Mouse (Mus musculus): ENCODE data around the gene Il13ra2. TPM values are rescaled to one million over a fixed set of nuclear protein-coding genes. Genes with fewer than 3 reads are reported as not detected.
"Not testable (repeated sequence)": the region's sequence is repeated elsewhere in the genome, so short reads cannot be mapped to it uniquely, and the experiment has no call there.

Gene Il13ra2
- polyA plus RNA-seq (2014; fragmentation: Nextera tagmentation; extraction: Ambion mirVana), result 0.31 and 0.41 TPM in 2 replicates

GRCm38 (mm10) chrX:147429129-147429528, at the start of gene Il13ra2:
Il13ra2 (minus strand) TSS chrX:147429192.
- Histone ChIP-seq H3K27ac (ENCODE audit: low read depth, low read length) (no peak within 1 kb of the TSS), H3K36me3 (ENCODE audit: control insufficient read depth, insufficient read depth, low read length) (no peaks in the 10 kb centered on the region), H3K9me3 (ENCODE audit: control insufficient read depth, low read length) (no peaks in the 10 kb centered on the region), H3K4me2 (replicated peaks; ENCODE audit: low read depth, low read length) (no peak within 1 kb of the TSS), H3K27me3 (ENCODE audit: control insufficient read depth, insufficient read depth, low read length) (no peaks in the 10 kb centered on the region), H3K4me1 (ENCODE audit: control insufficient read depth, insufficient read depth, low read length) (no peaks in the 10 kb centered on the region), H3K4me3 (ENCODE audit: low read length) (no peak within 1 kb of the TSS), H3K9ac (ENCODE audit: low read depth, low read length) (no peak within 1 kb of the TSS)
- no peak for ATAC-seq (ENCODE audit: low FRiP score, low TSS enrichment)
- WGBS, result 54% methylated on average over 1 of the region's 1 CpGs

- not testable (repeated sequence) for H3K4me1 ChIP-seq (ENCODE audit: control insufficient read depth, insufficient read depth, low read length); H3K9ac ChIP-seq (ENCODE audit: low read depth, low read length); ATAC-seq (ENCODE audit: low FRiP score, low TSS enrichment); H3K4me2 ChIP-seq (replicated peaks; ENCODE audit: low read depth, low read length); H3K27me3 ChIP-seq (ENCODE audit: control insufficient read depth, insufficient read depth, low read length); H3K36me3 ChIP-seq (ENCODE audit: control insufficient read depth, insufficient read depth, low read length); H3K4me3 ChIP-seq (ENCODE audit: low read length); H3K9me3 ChIP-seq (ENCODE audit: control insufficient read depth, low read length); H3K27ac ChIP-seq (ENCODE audit: low read depth, low read length)
- 76% methylated on average over 1 of the region's 1 CpGs for WGBS
These were observed 24.6 kb upstream of the Il13ra2 start, which contains the start of gene Vmn1r239-ps for GRCm38 (mm10) chrX:147453610-147454009. Vmn1r239-ps (minus strand) TSS chrX:147453710.

- H3K4me3 ChIP-seq (ENCODE audit: low read length), result no peak overlapping the region
- WGBS, result 67% methylated on average over 4 of the region's 4 CpGs
- ATAC-seq (ENCODE audit: low FRiP score, low TSS enrichment), result peak; percentile 73
These were observed 14.4 kb upstream of the Il13ra2 start for GRCm38 (mm10) chrX:147443386-147443785.

GRCm38 (mm10) chrX:147435400-147435799, 6.4 kb upstream of the Il13ra2 start:
- Histone ChIP-seq H3K9me3 (ENCODE audit: control insufficient read depth, low read length) (no peaks in the 10 kb centered on the region), H3K27ac (ENCODE audit: low read depth, low read length) (no peak overlapping the region), H3K4me1 (ENCODE audit: control insufficient read depth, insufficient read depth, low read length) (no peaks in the 10 kb centered on the region), H3K9ac (ENCODE audit: low read depth, low read length) (no peak overlapping the region), H3K4me3 (ENCODE audit: low read length) (no peak overlapping the region), H3K36me3 (ENCODE audit: control insufficient read depth, insufficient read depth, low read length) (no peaks in the 10 kb centered on the region), H3K4me2 (replicated peaks; ENCODE audit: low read depth, low read length) (no peak overlapping the region), H3K27me3 (ENCODE audit: control insufficient read depth, insufficient read depth, low read length) (no peaks in the 10 kb centered on the region)
- no peak for ATAC-seq (ENCODE audit: low FRiP score, low TSS enrichment)
- 79% methylated on average over 2 of the region's 2 CpGs for WGBS

More at GRCm38 (mm10) chrX:147443386-147443785, 14.4 kb upstream of the Il13ra2 start:
- no peaks in the 10 kb centered on the region for H3K27me3 ChIP-seq (ENCODE audit: control insufficient read depth, insufficient read depth, low read length)
- no peaks in the 10 kb centered on the region for H3K36me3 ChIP-seq (ENCODE audit: control insufficient read depth, insufficient read depth, low read length)
- H3K4me1 ChIP-seq (ENCODE audit: control insufficient read depth, insufficient read depth, low read length), result no peaks in the 10 kb centered on the region
- H3K4me2 ChIP-seq (replicated peaks; ENCODE audit: low read depth, low read length), result no peak overlapping the region
- H3K9me3 ChIP-seq (ENCODE audit: control insufficient read depth, low read length), result no peaks in the 10 kb centered on the region
- H3K9ac ChIP-seq (ENCODE audit: low read depth, low read length), result no peak overlapping the region
- H3K27ac ChIP-seq (ENCODE audit: low read depth, low read length), result no peak overlapping the region

GRCm38 (mm10) chrX:147429753-147430152, 761 bp upstream of the Il13ra2 start:
- H3K36me3 ChIP-seq (ENCODE audit: control insufficient read depth, insufficient read depth, low read length), result no peaks in the 10 kb centered on the region
- no peak for ATAC-seq (ENCODE audit: low FRiP score, low TSS enrichment)
- no peak overlapping the region for H3K4me2 ChIP-seq (replicated peaks; ENCODE audit: low read depth, low read length)
- no peaks in the 10 kb centered on the region for H3K9me3 ChIP-seq (ENCODE audit: control insufficient read depth, low read length)
- no peaks in the 10 kb centered on the region for H3K27me3 ChIP-seq (ENCODE audit: control insufficient read depth, insufficient read depth, low read length)
- H3K9ac ChIP-seq (ENCODE audit: low read depth, low read length), result no peak overlapping the region
- H3K27ac ChIP-seq (ENCODE audit: low read depth, low read length), result no peak overlapping the region
- H3K4me3 ChIP-seq (ENCODE audit: low read length), result no peak overlapping the region
- WGBS, result 62% methylated on average over 1 of the region's 1 CpGs
- no peaks in the 10 kb centered on the region for H3K4me1 ChIP-seq (ENCODE audit: control insufficient read depth, insufficient read depth, low read length)

- Histone ChIP-seq H3K36me3 (ENCODE audit: control insufficient read depth, insufficient read depth, low read length) (no peaks in the 10 kb centered on the region), H3K9me3 (ENCODE audit: control insufficient read depth, low read length) (no peaks in the 10 kb centered on the region), H3K4me2 (replicated peaks; ENCODE audit: low read depth, low read length) (no peak overlapping the region), H3K9ac (ENCODE audit: low read depth, low read length) (no peak overlapping the region), H3K27ac (ENCODE audit: low read depth, low read length) (no peak overlapping the region), H3K4me3 (ENCODE audit: low read length) (no peak overlapping the region), H3K4me1 (ENCODE audit: control insufficient read depth, insufficient read depth, low read length) (no peaks in the 10 kb centered on the region), H3K27me3 (ENCODE audit: control insufficient read depth, insufficient read depth, low read length) (no peaks in the 10 kb centered on the region)
- WGBS, result 68% methylated on average over 1 of the region's 1 CpGs
- ATAC-seq (ENCODE audit: low FRiP score, low TSS enrichment), result no peak
These were observed 35.5 kb downstream of the Il13ra2 start for GRCm38 (mm10) chrX:147393446-147393845.

GRCm38 (mm10) chrX:147349167-147349566, 79.8 kb downstream of the Il13ra2 start:
- H3K4me1 ChIP-seq (ENCODE audit: control insufficient read depth, insufficient read depth, low read length), result no peaks in the 10 kb centered on the region
- H3K4me2 ChIP-seq (replicated peaks; ENCODE audit: low read depth, low read length), result no peak overlapping the region
- no peaks in the 10 kb centered on the region for H3K27me3 ChIP-seq (ENCODE audit: control insufficient read depth, insufficient read depth, low read length)
- no peaks in the 10 kb centered on the region for H3K36me3 ChIP-seq (ENCODE audit: control insufficient read depth, insufficient read depth, low read length)
- ATAC-seq (ENCODE audit: low FRiP score, low TSS enrichment), result no peak
- WGBS, result 92% methylated on average over 2 of the region's 2 CpGs
- no peak overlapping the region for H3K4me3 ChIP-seq (ENCODE audit: low read length)
- H3K9me3 ChIP-seq (ENCODE audit: control insufficient read depth, low read length), result no peaks in the 10 kb centered on the region
- H3K9ac ChIP-seq (ENCODE audit: low read depth, low read length), result no peak overlapping the region
- H3K27ac ChIP-seq (ENCODE audit: low read depth, low read length), result no peak overlapping the region

Other genes with a start within 250 kb of the Il13ra2 start
- gene Vmn1r239-ps, start 24.5 kb upstream of the Il13ra2 start, polyA plus RNA-seq (2014; fragmentation: Nextera tagmentation; extraction: Ambion mirVana), result not detected in 2 replicates
- gene Lrch2, start 124.9 kb upstream of the Il13ra2 start, polyA plus RNA-seq (2014; fragmentation: Nextera tagmentation; extraction: Ambion mirVana), result 9.6 and 13.8 TPM in 2 replicates

Data from kidney, embryonic 14.5 days (tissue).